Mouse (Mus musculus): ENCODE measurements around the gene Gm4559.
A peak's percentile ranks its signal among the peaks of the same experiment; 100 is the strongest.

DNA sequence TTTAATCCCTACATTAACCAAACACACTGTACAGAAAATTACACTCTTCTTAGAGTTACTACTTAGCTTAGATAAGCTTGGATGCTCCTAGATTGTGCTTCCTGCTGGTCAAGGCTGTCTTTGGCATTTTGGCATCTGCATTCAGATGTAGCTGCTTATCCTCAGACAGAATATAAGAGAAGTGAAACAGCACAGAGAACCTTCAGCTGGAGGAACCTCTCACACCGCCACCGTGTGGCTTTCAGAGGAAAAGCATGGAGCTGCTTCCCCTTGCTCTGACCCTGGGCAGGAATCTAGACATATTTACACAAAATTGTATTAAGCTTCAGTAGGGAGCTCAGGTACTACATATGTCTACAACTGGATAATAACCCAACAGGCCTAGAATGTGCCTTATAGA lies 18.6 kb downstream of the Gm4559 start:
- peak; percentile 64 for TF ChIP-seq CTCF (IDR thresholded peaks at IDR 0.05; ENCODE audit: control insufficient read depth, insufficient read depth, low read length)
- no peak for TF ChIP-seq POLR2A (IDR thresholded peaks at IDR 0.05; ENCODE audit: borderline replicate concordance, control insufficient read depth, low read depth, low read length)
